Mouse (Mus musculus) embryo, embryonic 9.5 days (tissue): ENCODE measurements around the gene Slc4a4.

ENCODE experiments used
- DNase-seq: peaks from one replicate; pipeline ENCODE4 v3.0.0-alpha.2; 2017; ENCODE audit errors: extremely low spot score

Gene Slc4a4

DNA sequence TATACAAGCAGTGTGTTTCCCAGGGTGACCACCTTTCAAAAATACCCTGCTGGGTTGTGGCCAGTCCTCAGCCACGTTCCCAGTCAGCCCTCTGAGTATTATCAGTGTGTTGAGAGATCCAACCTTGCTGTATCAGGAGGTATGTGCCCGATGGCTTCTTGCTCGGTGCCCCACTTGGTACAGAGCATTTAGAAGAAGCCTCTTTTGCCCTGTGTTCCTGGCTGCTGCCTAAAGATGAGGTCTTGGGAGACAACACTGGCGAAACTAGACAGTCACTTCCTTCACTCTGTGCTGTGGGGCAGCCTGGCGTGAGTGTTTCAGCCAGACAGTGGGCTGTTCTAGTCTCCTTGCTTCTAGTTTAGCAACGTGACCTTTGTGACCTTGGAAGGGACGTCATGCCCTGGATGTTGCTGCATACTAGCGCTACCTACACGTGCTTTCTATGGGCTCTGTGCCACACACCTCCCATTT lies 29.9 kb downstream of the Slc4a4 start:
- DNase-seq, result no peak

DNA sequence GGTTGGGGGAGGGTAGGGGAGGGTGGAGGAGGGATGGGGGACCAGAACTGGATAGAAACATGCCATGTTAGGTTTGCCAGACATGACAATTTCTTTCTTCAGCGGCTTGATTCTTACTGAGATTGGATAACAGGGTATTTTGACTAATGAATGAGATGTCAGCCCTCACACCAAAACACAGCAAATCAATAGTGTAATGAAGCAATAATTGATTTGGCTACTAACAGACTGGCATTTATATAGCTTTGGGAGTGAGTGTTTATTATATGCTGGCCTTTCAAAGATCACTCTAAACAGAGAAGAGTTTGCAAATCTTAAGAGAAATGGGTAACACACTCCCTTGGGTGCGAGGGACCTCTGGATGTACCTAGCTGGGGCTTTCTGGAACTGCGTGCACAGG lies 30.6 kb downstream of the Slc4a4 start:
- DNase-seq, result no peak

GRCm38 (mm10) chr5:88917630-88918029 lies 31.0 kb downstream of the Slc4a4 start:
- DNase-seq, result no peak

DNA sequence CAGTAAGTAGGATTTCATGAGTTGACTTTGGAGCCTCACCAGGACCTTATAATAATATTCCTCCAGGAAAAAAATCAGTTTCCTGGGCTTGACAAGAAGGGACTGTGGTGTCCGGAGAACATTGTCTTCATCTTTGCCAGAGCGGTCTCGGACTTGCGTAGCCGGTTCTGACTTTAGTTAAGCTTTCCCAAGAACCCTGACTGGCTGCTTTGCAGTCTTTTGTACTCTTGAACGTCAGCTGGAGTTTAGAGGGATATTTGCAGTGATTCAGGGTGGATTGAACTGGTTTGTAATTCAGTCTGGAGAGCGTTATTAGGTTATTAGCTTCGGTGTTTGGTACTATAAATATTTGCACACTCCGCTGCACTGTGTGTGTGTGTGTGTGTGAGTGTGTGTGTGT lies 31.9 kb downstream of the Slc4a4 start:
- no peak for DNase-seq

DNA sequence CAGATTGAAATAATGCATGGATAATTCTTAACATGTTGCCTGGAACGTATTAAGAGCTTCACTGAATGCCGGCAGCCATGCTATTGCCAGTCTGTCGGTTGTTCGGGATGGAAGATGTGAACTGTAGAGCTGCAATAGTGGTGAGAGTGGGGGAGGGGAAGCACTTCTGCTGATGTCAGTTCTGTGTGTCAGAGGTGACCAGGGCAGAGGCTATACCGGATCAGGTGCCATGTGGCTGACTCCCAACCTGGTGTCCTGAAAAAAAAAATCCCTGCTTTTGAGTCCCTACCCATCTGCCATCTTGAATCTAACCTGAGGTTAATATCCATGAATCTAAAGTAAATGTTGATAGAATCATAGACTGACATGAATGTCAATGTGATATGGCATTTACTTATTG lies 39.0 kb downstream of the Slc4a4 start:
- no peak for DNase-seq

- DNase-seq, result no peak
These were observed 41.7 kb downstream of the Slc4a4 start for GRCm38 (mm10) chr5:88928201-88928916.

GRCm38 (mm10) chr5:88929392-88930094 lies 42.9 kb downstream of the Slc4a4 start:
- peak; percentile 43 for DNase-seq

DNA sequence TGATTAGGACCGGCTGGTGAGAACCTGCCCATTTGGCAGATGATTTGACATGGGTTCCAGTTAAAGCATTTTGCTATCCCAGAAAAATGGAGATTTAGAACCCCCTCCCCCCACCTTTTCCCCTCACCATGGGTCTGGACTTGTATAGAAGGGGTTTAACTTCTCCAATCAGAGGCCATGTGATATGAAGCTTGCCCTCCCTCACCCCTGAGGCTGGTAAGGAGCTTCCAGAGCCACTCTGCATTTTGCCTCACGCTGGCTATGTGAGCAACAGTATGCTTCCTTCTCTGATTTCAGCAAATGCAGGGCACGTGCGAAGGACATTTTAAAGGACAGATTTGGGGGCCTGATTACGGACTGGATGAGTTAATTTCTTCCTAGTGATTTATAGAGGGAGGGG lies 43.5 kb downstream of the Slc4a4 start:
- no peak for DNase-seq

DNA sequence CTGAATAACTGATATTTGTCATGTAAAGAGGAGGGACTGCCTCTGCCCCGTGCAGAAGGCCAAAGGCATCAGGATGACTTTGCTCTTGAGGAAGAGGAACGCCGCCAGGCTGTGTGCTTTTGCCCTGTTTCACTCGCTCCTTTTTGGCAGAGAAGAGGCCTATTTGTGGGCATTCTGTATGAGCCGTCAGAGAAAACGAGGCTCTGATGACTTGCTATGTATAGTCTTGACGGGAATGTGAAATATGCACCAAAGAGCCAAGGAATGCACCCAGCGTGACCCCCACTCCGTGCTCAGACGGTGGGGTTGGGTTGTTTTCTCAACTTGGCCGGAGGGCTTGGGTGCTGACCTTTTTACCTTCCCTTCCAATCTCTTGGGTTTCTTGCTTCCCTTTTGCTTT lies 44.0 kb downstream of the Slc4a4 start:
- no peak for DNase-seq

GRCm38 (mm10) chr5:88931176-88931575 lies 44.6 kb downstream of the Slc4a4 start:
- DNase-seq, result no peak

GRCm38 (mm10) chr5:88933454-88933853 lies 46.8 kb downstream of the Slc4a4 start:
- no peak for DNase-seq

- no peak for DNase-seq
These were observed 47.3 kb downstream of the Slc4a4 start for GRCm38 (mm10) chr5:88933946-88934345.

- no peak for DNase-seq
These were observed 51.6 kb downstream of the Slc4a4 start for GRCm38 (mm10) chr5:88938208-88938607.

- DNase-seq, result no peak
These were observed 52.5 kb downstream of the Slc4a4 start for GRCm38 (mm10) chr5:88939151-88939550.

DNA sequence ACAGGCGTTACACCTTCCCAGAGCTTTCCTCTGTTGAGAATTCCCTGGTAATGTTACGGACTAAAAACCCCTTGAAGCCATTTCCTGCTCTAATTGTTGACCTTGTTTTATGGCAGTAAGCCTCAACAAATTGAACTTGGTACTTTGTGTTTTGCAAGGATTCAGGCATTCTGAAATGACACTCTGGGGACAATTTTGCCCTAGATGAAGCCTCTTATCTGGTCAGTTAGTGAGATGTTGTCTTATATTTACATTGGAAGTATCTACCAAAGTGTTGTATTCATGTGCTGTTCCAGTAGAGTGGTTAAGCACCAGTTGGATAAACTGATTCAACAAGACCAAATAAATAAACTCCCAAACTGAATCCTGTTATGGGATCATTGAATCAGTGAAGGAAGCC lies 53.2 kb downstream of the Slc4a4 start:
- no peak for DNase-seq

DNA sequence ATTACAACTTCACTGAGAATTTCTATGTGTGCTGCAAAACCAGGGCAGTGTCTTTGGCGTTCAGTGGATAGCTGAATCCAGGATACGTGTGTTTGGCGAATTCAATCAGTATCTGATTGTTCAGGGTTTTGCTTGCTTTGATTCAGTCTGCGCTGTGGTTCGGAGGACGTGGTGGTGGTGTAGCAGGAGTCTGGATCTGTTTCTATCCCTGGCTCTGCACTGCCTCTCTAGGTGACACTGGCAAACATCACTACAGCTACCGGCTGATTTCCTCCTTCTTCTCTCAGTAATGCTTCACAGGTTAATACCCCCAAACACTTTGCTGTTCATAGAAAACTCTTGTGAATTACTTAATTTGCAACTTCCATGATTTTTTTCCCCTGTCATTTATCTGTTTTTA lies 55.3 kb downstream of the Slc4a4 start:
- no peak for DNase-seq

DNA sequence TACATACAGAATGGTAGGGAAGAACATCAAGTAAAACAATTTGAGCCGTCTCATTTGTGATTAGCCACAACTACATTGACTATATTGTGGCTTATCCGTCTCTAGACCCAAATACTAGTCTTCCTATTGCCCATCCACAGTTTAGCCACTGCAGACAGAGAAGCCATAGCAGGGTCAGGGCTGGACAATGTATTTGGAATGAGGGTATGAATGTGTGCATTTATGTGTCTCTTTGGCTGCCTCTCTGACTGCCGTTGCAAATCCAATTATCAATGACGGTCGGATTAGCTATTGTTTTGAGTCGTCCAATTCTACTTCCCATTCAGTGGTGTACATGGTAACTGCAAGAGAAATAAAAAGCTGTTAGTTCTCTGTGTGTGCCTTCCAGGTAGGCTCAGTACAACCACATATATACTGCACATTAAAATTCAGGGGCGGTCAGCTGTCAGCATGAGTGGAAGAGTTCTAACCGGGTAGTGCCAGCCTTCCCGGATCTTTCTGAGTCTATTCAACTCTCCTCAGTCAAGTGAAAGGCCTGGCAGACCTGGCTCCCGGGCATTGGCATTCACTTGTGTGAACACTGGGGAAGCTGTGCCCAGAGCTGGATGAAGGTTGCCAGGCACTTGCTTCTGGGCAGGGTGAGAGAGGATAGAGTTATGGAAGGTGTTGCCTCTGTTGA lies 59.2 kb downstream of the Slc4a4 start:
- DNase-seq, result no peak

GRCm38 (mm10) chr5:88950337-88950736 lies 63.7 kb downstream of the Slc4a4 start:
- DNase-seq, result no peak

DNA sequence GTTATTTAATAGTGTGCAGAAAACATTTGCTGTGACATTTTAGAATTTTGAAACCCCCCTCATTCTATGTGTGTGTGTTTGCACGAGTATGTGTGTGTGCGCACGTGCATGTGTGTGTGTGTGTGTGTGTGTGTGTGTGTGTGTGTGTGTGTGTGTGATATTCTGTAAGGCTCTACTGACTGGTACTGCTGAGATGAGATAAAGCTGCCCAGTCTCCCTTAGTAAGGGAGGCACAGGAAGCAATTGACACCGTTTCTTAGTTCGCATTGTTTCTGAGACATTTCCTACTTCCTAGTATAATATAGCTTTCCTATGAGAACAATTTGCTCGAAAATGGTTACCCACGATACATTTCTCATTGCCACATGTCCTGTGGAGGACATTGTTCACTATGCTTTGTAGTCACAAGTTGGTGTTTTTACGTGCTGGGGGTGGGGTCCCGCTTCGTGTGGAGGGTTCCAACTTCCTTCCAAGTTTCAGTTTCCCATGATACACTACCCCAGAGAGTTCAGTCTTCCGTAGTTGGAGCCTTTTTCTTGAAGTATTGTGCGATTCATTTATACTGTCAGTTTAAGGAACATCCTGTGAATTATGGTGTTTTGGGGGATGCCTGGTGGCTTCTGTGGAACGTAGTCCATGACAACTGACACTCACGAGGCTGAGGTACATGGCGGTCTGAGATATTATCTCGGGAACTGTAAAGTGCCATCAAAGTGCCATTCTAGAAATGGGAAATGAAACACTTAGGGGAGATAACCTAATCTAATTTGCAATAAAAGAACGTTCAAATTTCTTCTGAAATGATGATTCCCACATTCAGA lies 66.3 kb downstream of the Slc4a4 start:
- DNase-seq, result no peak

GRCm38 (mm10) chr5:88957735-88958134 lies 71.1 kb downstream of the Slc4a4 start:
- DNase-seq, result no peak

DNA sequence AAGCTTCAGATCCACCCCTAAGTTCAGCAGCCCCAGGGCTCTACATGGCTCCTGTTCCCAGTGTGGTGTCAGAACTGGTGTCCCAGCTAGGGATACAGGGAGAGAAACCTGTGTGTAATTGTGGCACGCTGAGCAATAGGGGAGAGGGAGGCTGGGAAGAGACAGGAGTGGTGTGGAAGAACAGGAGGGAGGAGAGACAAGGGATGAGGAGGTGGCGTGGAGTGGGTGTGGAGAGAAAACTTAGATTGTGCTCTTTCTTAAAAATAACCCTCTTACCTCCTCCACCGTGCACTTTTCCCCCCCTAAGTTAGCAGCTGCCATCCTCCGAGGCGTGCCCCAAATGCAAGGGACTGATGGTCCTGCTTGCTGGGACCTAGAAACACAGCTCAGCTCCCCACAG lies 72.3 kb downstream of the Slc4a4 start:
- no peak for DNase-seq

DNA sequence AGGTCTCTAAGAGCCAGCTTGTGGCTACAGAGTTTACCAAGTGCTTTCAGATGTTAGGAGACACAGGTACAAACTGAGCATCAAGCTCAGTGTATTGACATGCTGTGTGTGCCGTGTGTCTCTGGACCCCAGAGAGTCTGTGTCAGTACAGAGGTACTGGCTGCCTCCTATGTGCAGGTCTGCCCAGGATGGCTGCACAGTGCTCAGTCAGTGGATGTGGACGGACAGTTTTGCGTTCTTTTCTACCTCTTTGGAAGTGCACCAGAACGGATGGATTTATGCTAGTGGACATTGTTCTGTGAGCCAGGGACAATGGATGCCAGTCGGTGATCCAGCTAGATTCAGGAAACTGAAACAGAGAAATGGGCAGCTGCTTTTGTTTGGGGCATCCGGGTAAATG lies 72.8 kb downstream of the Slc4a4 start:
- DNase-seq, result no peak
